Mouse (Mus musculus): ENCODE results near the gene Siglec1. TPM values are rescaled to one million over a fixed set of nuclear protein-coding genes. Genes with fewer than 3 reads are reported as not detected.
A peak's percentile ranks its signal among the peaks of the same experiment; 100 is the strongest.

Gene Siglec1
- polyA plus RNA-seq, 1 experiment from 2014 or later = 0.23 TPM

DNA sequence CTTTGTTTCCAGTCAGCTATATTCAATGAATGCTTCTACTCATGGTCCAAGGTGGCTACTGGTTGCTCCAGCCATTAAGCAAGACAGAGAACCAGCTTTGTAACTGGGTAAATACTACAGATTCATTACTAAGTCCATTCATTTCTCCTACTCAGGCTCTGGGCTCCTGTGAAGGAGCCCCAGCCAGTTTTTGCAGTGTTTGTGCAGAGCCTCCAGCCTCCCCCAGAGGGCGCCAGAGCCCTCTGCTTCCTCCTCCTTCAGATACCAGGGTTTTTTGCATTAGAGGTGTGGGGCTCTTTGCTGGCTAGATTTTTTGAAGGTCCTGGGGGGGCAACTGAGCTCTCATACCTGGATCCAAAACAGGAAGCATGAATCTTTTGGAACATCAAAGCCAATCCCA is 8.3 kb upstream of the Siglec1 start:
- no peaks in the 10 kb centered on the region for H3K27me3 ChIP-seq (replicated peaks)
- H3K9me3 ChIP-seq (replicated peaks) = no peaks in the 10 kb centered on the region
- no peak overlapping the region for H3K4me3 ChIP-seq (replicated peaks)
- no peaks in the 10 kb centered on the region for H3K36me3 ChIP-seq
- H3K9ac ChIP-seq (replicated peaks) = no peak overlapping the region
- no peak overlapping the region for H3K4me2 ChIP-seq
- H3K4me1 ChIP-seq = no peaks in the 10 kb centered on the region
- WGBS = 0% methylated on average over 1 of the region's 1 CpGs
- no peak overlapping the region for H3K27ac ChIP-seq (replicated peaks)
- ATAC-seq (ENCODE audit: low FRiP score) = 0 out of 2 replicates have a peak, but pooled peaks have one; percentile 55

- Histone ChIP-seq H3K9ac (replicated peaks) (no peak overlapping the region), H3K27me3 (replicated peaks) (no peaks in the 10 kb centered on the region), H3K4me3 (replicated peaks) (no peak overlapping the region), H3K4me1 (no peaks in the 10 kb centered on the region), H3K9me3 (replicated peaks) (no peaks in the 10 kb centered on the region), H3K36me3 (no peaks in the 10 kb centered on the region), H3K4me2 (no peak overlapping the region), H3K27ac (replicated peaks) (no peak overlapping the region)
- 88% methylated on average over 5 of the region's 5 CpGs for WGBS
- ATAC-seq (ENCODE audit: low FRiP score) = no peak
Observed at GRCm38 (mm10) chr2:131093577-131093976, 7.0 kb upstream of the Siglec1 start.

DNA sequence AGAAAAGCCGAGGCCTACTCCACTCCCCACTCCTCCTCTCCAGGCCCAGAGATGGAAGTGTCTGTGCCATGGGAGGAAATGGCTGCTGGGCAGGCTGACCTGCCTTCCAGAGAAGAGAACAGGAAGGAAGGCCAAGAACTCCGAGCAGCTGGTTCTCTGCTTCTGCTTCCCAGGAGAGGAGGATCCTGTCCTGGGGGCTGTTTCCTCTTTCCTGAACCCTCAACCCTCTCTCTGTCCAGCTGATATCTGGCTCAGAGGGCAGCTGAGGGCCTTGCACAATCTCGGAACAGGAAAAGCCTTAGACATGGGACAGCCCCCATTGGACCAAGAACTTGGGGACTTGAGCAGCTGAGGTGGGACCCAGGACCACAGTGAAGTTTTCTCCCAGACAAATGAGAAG is 4.3 kb upstream of the Siglec1 start:
- no peaks in the 10 kb centered on the region for H3K27me3 ChIP-seq (replicated peaks)
- 91% methylated on average over 3 of the region's 3 CpGs for WGBS
- H3K9me3 ChIP-seq (replicated peaks) = no peaks in the 10 kb centered on the region
- H3K4me2 ChIP-seq = no peak overlapping the region
- H3K4me1 ChIP-seq = no peaks in the 10 kb centered on the region
- ATAC-seq (ENCODE audit: low FRiP score) = no peak
- no peak overlapping the region for H3K9ac ChIP-seq (replicated peaks)
- H3K36me3 ChIP-seq = no peaks in the 10 kb centered on the region
- H3K27ac ChIP-seq (replicated peaks) = no peak overlapping the region
- H3K4me3 ChIP-seq (replicated peaks) = no peak overlapping the region

DNA sequence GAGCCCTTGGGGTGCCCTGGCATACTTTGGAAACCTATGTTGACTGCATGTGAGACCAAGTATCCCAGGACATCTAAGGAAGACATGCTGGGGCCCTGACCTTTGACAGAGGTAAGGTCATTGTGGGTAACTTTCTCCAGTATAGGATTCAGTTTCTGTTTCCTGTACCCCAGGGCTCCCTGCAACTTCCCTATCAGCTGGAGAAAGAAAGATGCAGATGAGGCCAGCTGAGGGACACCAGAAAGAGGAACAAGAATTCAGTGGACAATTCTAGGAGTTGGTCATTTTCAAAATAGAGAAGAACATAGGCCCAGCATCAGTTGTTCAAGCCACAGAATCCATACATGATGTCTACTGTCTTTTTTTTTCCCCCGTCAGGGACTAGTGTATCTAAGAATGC is 3.1 kb upstream of the Siglec1 start:
- 90% methylated on average over 1 of the region's 1 CpGs for WGBS
- no peaks in the 10 kb centered on the region for H3K36me3 ChIP-seq

GRCm38 (mm10) chr2:131088581-131088980 is 2.0 kb upstream of the Siglec1 start:
- Histone ChIP-seq H3K27ac (replicated peaks) (no peak overlapping the region), H3K36me3 (no peaks in the 10 kb centered on the region), H3K9ac (replicated peaks) (no peak overlapping the region), H3K9me3 (replicated peaks) (no peaks in the 10 kb centered on the region), H3K27me3 (replicated peaks) (no peaks in the 10 kb centered on the region), H3K4me3 (replicated peaks) (no peak overlapping the region), H3K4me2 (no peak overlapping the region), H3K4me1 (no peaks in the 10 kb centered on the region)
- ATAC-seq (ENCODE audit: low FRiP score) = no peak
- 86% methylated on average over 4 of the region's 4 CpGs for WGBS

More for the DNA sequence above, 3.1 kb upstream of the Siglec1 start:
- H3K27me3 ChIP-seq (replicated peaks) = no peaks in the 10 kb centered on the region
- ATAC-seq (ENCODE audit: low FRiP score) = no peak
- H3K4me2 ChIP-seq = no peak overlapping the region
- H3K27ac ChIP-seq (replicated peaks) = no peak overlapping the region
- H3K9me3 ChIP-seq (replicated peaks) = no peaks in the 10 kb centered on the region
- no peak overlapping the region for H3K9ac ChIP-seq (replicated peaks)
- no peak overlapping the region for H3K4me3 ChIP-seq (replicated peaks)
- H3K4me1 ChIP-seq = no peaks in the 10 kb centered on the region

GRCm38 (mm10) chr2:131084206-131084605 is 2.4 kb downstream of the Siglec1 start:
- Histone ChIP-seq H3K4me2 (no peak overlapping the region), H3K27me3 (replicated peaks) (no peaks in the 10 kb centered on the region), H3K4me3 (replicated peaks) (no peak overlapping the region), H3K36me3 (no peaks in the 10 kb centered on the region), H3K9ac (replicated peaks) (no peak overlapping the region), H3K27ac (replicated peaks) (no peak overlapping the region), H3K4me1 (no peaks in the 10 kb centered on the region), H3K9me3 (replicated peaks) (no peaks in the 10 kb centered on the region)
- no peak for ATAC-seq (ENCODE audit: low FRiP score)
- 85% methylated on average over 4 of the region's 4 CpGs for WGBS

GRCm38 (mm10) chr2:131080507-131080906 is 6.1 kb downstream of the Siglec1 start:
- Histone ChIP-seq H3K4me2 (no peak overlapping the region), H3K9ac (replicated peaks) (no peak overlapping the region), H3K27ac (replicated peaks) (no peak overlapping the region), H3K36me3 (no peaks in the 10 kb centered on the region), H3K4me3 (replicated peaks) (no peak overlapping the region), H3K27me3 (replicated peaks) (no peaks in the 10 kb centered on the region), H3K4me1 (no peaks in the 10 kb centered on the region), H3K9me3 (replicated peaks) (no peaks in the 10 kb centered on the region)
- no peak for ATAC-seq (ENCODE audit: low FRiP score)
- 86% methylated on average over 5 of the region's 5 CpGs for WGBS

- ATAC-seq (ENCODE audit: low FRiP score) = no peak
- Histone ChIP-seq H3K36me3 (no peaks in the 10 kb centered on the region), H3K9me3 (replicated peaks) (no peaks in the 10 kb centered on the region), H3K27me3 (replicated peaks) (no peaks in the 10 kb centered on the region), H3K27ac (replicated peaks) (no peak overlapping the region), H3K4me3 (replicated peaks) (no peak overlapping the region), H3K4me2 (no peak overlapping the region), H3K9ac (replicated peaks) (no peak overlapping the region), H3K4me1 (no peaks in the 10 kb centered on the region)
- 90% methylated on average over 10 of the region's 10 CpGs for WGBS
Observed at GRCm38 (mm10) chr2:131072536-131072935, 14.0 kb downstream of the Siglec1 start.

GRCm38 (mm10) chr2:131067481-131067880 is 19.1 kb downstream of the Siglec1 start:
- H3K9me3 ChIP-seq (replicated peaks) = no peaks in the 10 kb centered on the region
- no peak overlapping the region for H3K4me2 ChIP-seq
- H3K27me3 ChIP-seq (replicated peaks) = peaks cover 14% of the 10 kb centered on the region
- 66% methylated on average over 6 of the region's 6 CpGs for WGBS
- H3K9ac ChIP-seq (replicated peaks) = no peak overlapping the region
- no peak overlapping the region for H3K27ac ChIP-seq (replicated peaks)
- peaks cover 7% of the 10 kb centered on the region for H3K4me1 ChIP-seq
- ATAC-seq (ENCODE audit: low FRiP score) = no peak
- H3K4me3 ChIP-seq (replicated peaks) = no peak overlapping the region
- H3K36me3 ChIP-seq = no peaks in the 10 kb centered on the region

DNA sequence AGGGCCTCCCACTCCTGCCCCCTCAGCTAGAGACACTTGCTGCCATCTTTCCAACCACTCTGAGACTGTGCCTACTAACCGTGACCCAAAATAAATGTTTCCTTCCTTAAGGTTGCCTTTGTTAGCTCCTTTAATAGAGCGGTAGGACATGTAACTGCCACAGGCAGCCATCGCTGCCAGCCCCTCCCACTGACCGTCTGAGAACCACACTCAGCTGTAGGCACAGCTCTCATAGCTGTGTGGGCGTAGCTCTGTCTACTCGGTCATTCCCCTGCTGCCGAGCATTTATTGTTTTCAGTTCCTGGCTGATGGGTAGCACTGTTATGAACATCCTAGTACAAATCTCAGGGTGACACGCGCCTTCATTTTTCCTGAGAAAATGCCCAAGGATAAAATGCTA is 20.2 kb downstream of the Siglec1 start:
- 67% methylated on average over 9 of the region's 9 CpGs for WGBS
- H3K9me3 ChIP-seq (replicated peaks) = no peaks in the 10 kb centered on the region
- no peak overlapping the region for H3K27ac ChIP-seq (replicated peaks)
- H3K27me3 ChIP-seq (replicated peaks) = peaks cover 24% of the 10 kb centered on the region
- no peaks in the 10 kb centered on the region for H3K36me3 ChIP-seq
- no peak overlapping the region for H3K9ac ChIP-seq (replicated peaks)
- no peak for ATAC-seq (ENCODE audit: low FRiP score)
- H3K4me3 ChIP-seq (replicated peaks) = no peak overlapping the region
- H3K4me2 ChIP-seq = no peak overlapping the region
- peaks cover 7% of the 10 kb centered on the region for H3K4me1 ChIP-seq

GRCm38 (mm10) chr2:131063404-131063864 is 23.1 kb downstream of the Siglec1 start, which contains the start of gene Adam33:
TSS of gene Adam33 (minus strand) at chr2:131063814.
- Histone ChIP-seq H3K4me1 (peaks cover 15% of the 10 kb centered on the region), H3K9ac (replicated peaks) (peak within 1 kb of the TSS; percentile 29; the same call in 1 of the 2 replicates), H3K4me2 (peak within 1 kb of the TSS; percentile 57), H3K9me3 (replicated peaks) (no peaks in the 10 kb centered on the region), H3K27me3 (replicated peaks) (peaks cover 24% of the 10 kb centered on the region), H3K36me3 (no peaks in the 10 kb centered on the region), H3K4me3 (replicated peaks) (peak within 1 kb of the TSS; percentile 27), H3K27ac (replicated peaks) (no peak within 1 kb of the TSS)
- WGBS = 2% methylated on average over 21 of the region's 27 CpGs
- ATAC-seq (ENCODE audit: low FRiP score) = no peak

GRCm38 (mm10) chr2:131061607-131062006 is 25.0 kb downstream of the Siglec1 start:
- no peak overlapping the region for H3K4me2 ChIP-seq
- H3K4me3 ChIP-seq (replicated peaks) = no peak overlapping the region
- H3K36me3 ChIP-seq = no peaks in the 10 kb centered on the region
- no peak for ATAC-seq (ENCODE audit: low FRiP score)
- no peak overlapping the region for H3K9ac ChIP-seq (replicated peaks)
- peaks cover 25% of the 10 kb centered on the region for H3K27me3 ChIP-seq (replicated peaks)
- peaks cover 15% of the 10 kb centered on the region for H3K4me1 ChIP-seq
- no peaks in the 10 kb centered on the region for H3K9me3 ChIP-seq (replicated peaks)
- H3K27ac ChIP-seq (replicated peaks) = no peak overlapping the region
- 62% methylated on average over 5 of the region's 5 CpGs for WGBS

DNA sequence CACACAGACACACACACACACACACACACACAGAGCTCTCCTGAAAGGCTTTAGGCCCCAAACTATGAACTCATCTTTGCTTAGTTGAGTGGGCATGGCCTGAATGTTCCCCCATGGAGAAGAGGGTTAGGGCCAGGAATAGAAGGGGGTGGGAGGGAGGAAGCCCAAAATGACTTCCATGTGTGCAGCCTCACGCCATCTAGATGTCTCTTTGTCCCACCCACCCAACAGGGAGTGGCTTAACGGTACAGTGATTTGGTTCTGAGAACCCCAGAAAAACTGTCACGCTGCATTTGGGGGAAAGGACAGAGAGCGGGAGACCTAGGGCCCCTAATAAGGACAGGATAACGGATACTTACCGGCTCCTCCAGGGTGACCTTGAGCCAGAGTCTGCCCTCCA is 25.8 kb downstream of the Siglec1 start:
- Histone ChIP-seq H3K4me2 (no peak overlapping the region), H3K9ac (replicated peaks) (no peak overlapping the region), H3K36me3 (no peaks in the 10 kb centered on the region), H3K27me3 (replicated peaks) (peaks cover 34% of the 10 kb centered on the region), H3K4me1 (peaks cover 21% of the 10 kb centered on the region), H3K27ac (replicated peaks) (no peak overlapping the region), H3K9me3 (replicated peaks) (no peaks in the 10 kb centered on the region), H3K4me3 (replicated peaks) (no peak overlapping the region)
- no peak for ATAC-seq (ENCODE audit: low FRiP score)
- WGBS = 63% methylated on average over 6 of the region's 6 CpGs

Measured in neural tube, embryonic 15.5 days (tissue).